Mouse (Mus musculus) inflammation-experienced regulatory T-cells, adult 16 weeks (primary cell): ENCODE data around the gene Xlr3b. TPM values are rescaled to one million over a fixed set of nuclear protein-coding genes. Genes with fewer than 3 reads are reported as not detected.

Experiments used
- polyA plus RNA-seq: library from polyadenylated mRNA; unstranded; fragments of 100-300 nt; shearing (Covaris generic); gene quantifications from one replicate; pipeline ENCODE4 v1.2.1, GENCODE M21; 2017

The Xlr3b gene
- polyA plus RNA-seq, result 19.8 TPM

DNA sequence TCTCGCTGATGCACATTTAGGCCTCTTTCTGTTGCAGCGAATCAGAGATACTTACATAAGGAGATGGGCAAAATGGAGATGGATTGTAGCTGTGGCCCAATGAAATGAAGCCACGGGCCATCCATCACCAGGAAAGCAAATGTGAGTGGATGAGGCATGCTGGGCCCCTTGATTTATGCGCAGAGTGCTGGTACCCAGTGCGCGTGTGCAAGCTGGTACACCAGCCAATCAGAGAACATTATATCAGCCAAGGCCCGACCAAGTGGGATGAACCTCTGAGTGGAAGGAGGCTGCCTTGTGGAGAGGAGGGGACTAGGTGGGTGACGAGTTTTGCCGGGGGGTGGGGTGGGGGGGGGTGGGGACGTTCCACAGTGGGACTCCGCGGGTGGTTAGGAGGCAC, at the start of gene Xlr3b:
TSS of gene Xlr3b (plus strand) at position 274 of the 400 bp plus-strand sequence.

GRCm38 (mm10) chrX:73148496-73148895, 43.5 kb upstream of the Xlr3b start, which contains the start of gene Xlr5b:
Gene Xlr5b (plus strand): TSS chrX:73148796.

DNA sequence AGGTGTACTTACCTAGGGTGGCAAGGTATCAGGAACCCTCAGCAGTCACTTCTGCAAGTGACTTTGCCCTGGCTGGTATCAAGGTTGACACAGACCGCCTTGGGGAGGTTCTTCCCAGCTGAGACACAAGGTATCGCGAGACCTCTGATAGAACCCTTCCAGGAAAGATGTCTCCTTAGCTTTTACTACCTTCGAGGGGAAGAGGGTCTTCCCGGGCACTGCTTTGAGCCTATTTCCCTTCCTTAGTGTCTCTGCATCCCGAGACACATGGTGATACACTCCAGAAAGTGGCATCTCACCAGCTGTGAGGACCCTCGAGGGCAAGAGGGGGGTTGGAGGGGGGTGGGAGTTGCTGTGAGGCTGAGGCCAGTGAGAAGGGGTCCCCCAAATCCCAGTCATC, 42.7 kb upstream of the Xlr3b start, which contains the start of gene DXBay18:
TSS of gene DXBay18 (minus strand) at position 101 of the 400 bp plus-strand sequence.

GRCm38 (mm10) chrX:73176889-73177288, 15.1 kb upstream of the Xlr3b start, which contains the start of gene Spin2d:
Gene Spin2d (minus strand): TSS chrX:73176989.

GRCm38 (mm10) chrX:73213819-73214564, 22.0 kb downstream of the Xlr3b start, which contains the start of gene Xlr4b:
Gene Xlr4b (plus strand): TSS chrX:73214333.

DNA sequence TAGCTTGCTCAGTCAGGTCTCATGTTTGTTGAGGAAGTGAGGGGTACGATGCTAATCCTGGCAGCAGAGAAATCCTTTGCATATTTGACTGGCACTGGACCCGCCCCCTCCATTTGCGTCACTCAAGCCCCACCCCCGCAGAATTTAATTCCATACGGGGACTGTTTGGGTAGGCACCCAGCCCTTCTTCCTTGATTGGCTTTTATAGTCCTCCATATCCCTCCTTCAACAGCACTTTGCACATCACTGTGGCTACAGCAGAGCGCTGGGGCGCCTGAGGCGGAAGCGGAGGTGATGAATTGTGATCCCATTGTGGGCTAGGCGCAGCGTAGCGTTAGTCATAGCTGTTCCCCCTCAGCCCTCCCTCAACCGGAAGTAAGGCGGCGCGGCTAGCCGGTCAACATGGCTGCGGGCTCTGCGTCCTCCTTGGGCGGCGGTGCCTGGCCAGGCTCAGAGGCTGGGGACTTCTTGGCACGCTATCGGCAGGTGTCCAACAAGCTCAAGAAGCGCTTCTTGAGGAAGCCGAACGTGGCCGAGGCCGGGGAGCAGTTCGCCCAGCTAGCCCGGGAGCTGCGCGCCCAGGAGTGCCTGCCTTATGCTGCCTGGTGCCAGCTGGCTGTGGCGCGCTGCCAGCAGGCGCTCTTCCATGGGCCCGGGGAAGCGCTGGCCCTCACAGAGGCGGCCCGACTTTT, 36.1 kb downstream of the Xlr3b start, which contains the start of gene F8a:
TSS of gene F8a (plus strand) at position 378 of the 692 bp plus-strand sequence.

GRCm38 (mm10) chrX:73242821-73243325, 50.9 kb downstream of the Xlr3b start, which contains the start of gene Xlr4c:
Gene Xlr4c (minus strand): TSS chrX:73243130.

Other genes starting within 250 kb of the Xlr3b start
- not detected for gene Zfp185, start 204.9 kb upstream of the Xlr3b start, polyA plus RNA-seq
- not detected for gene Pnma5, start 155.1 kb upstream of the Xlr3b start, polyA plus RNA-seq
- gene Pnma3, start 127.4 kb upstream of the Xlr3b start, polyA plus RNA-seq, result not detected
- gene Xlr4a, start 109.7 kb upstream of the Xlr3b start, polyA plus RNA-seq, result 102 TPM
- gene Xlr3a, start 95.1 kb upstream of the Xlr3b start, polyA plus RNA-seq, result 2.3 TPM
- 0.40 TPM for gene Gm14685, start 75.2 kb upstream of the Xlr3b start, polyA plus RNA-seq
- gene Xlr5b, start 43.4 kb upstream of the Xlr3b start, polyA plus RNA-seq, result not detected
- gene DXBay18, start 42.8 kb upstream of the Xlr3b start, polyA plus RNA-seq, result not detected
- gene Spin2d, start 15.2 kb upstream of the Xlr3b start, polyA plus RNA-seq, result not detected
- 155 TPM for gene Xlr4b, start 22.1 kb downstream of the Xlr3b start, polyA plus RNA-seq
- 3.4 TPM for gene F8a, start 36.1 kb downstream of the Xlr3b start, polyA plus RNA-seq
- 74.5 TPM for gene Xlr4c, start 50.9 kb downstream of the Xlr3b start, polyA plus RNA-seq
- not detected for gene Xlr3c, start 73.2 kb downstream of the Xlr3b start, polyA plus RNA-seq
- gene Xlr5a, start 100.8 kb downstream of the Xlr3b start, polyA plus RNA-seq, result 0.27 TPM
- not detected for gene Xlr5c, start 100.8 kb downstream of the Xlr3b start, polyA plus RNA-seq
- not detected for gene Gm45015, start 144.6 kb downstream of the Xlr3b start, polyA plus RNA-seq
- gene Zfp275, start 150.4 kb downstream of the Xlr3b start, polyA plus RNA-seq, result 25.4 TPM
- gene Gm18336, start 206.5 kb downstream of the Xlr3b start, polyA plus RNA-seq, result not detected
- gene Zfp92, start 218.9 kb downstream of the Xlr3b start, polyA plus RNA-seq, result 0.37 TPM
- gene Trex2, start 243.1 kb downstream of the Xlr3b start, polyA plus RNA-seq, result not detected